Mouse (Mus musculus) spleen, adult 2 months (tissue): Measurements from ENCODE around the gene Hapln1.

ENCODE experiments used
- CTCF ChIP-seq: fragments of 200-500 bp; IDR thresholded peaks from 2 replicates; pipeline ENCODE4 v1.5.1; 2011; ENCODE audit warnings: mild to moderate bottlenecking, inconsistent platforms; ENCODE audit not compliant: insufficient read depth, insufficient read length, insufficient replicate concordance; ENCODE audit errors: extremely low read depth
- POLR2A ChIP-seq: fragments of 200-500 bp; IDR thresholded peaks from 2 replicates; pipeline ENCODE4 v1.6.1; 2011; ENCODE audit warnings: low read depth, low read length, inconsistent platforms

DNA sequence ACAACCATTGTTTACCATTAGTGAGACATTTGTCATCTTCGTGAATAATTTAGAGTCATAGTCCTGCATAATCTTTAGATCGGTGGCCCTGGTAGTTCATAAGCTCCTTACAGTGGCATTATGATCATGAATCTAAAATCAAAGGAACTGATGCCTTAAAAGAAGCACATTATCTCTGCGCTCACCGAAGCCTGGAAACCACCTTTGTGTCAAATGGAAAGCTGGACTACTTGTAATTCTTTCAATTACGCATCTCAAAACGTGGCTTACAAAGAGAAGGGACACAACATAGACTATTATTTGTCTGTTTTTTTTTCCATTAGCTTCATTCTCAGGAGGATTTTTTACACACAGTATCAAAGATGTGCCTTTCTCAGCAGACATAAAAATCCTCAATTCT lies 45.9 kb upstream of the Hapln1 start:
- TF ChIP-seq CTCF: no peak
- no peak for TF ChIP-seq POLR2A
